Mouse (Mus musculus) liver, postnatal 0 days (tissue): ENCODE data around the gene Edem1. TPM values are rescaled to one million over a fixed set of nuclear protein-coding genes. Genes with fewer than 3 reads are reported as not detected.

Experiments used
- ATAC-seq: fragments of 200-750 bp; cut with Nextera tagmentation; 2 replicates; pipeline ENCODE4 v1.8.0; 2017; ENCODE audit warnings: mild to moderate bottlenecking, moderate library complexity
- DNase-seq: peaks from one replicate; pipeline ENCODE4 v3.0.0-alpha.2; 2016
- H3K27ac ChIP-seq: fragments of 300-500 bp; sonication (generic); 2 replicates; pipeline ENCODE4 v1.5.1; 2014; ENCODE audit warnings: antibody characterized with exemption, moderate library complexity, mild to moderate bottlenecking, low read depth
- H3K27me3 ChIP-seq: fragments of 300-500 bp; sonication (generic); 2 replicates; pipeline ENCODE4 v1.6.1; 2014; ENCODE audit warnings: low read length, control low read depth, mixed read lengths; ENCODE audit not compliant: insufficient read depth
- H3K36me3 ChIP-seq: fragments of 300-500 bp; sonication (generic); replicated peaks from 2 replicates; pipeline ENCODE4 v1.6.1; 2014; ENCODE audit warnings: mild to moderate bottlenecking, control low read depth, low read length, moderate library complexity, mixed read lengths; ENCODE audit not compliant: insufficient read depth
- H3K4me1 ChIP-seq: fragments of 300-500 bp; sonication (generic); 2 replicates; pipeline ENCODE4 v1.6.1; 2014; ENCODE audit warnings: antibody characterized with exemption, mild to moderate bottlenecking, control low read depth; ENCODE audit not compliant: insufficient read depth
- H3K4me2 ChIP-seq: fragments of 300-500 bp; sonication (generic); 2 replicates; pipeline ENCODE4 v1.6.1; 2014; ENCODE audit warnings: low read depth, mild to moderate bottlenecking, low read length, moderate library complexity, mixed read lengths
- H3K4me3 ChIP-seq: fragments of 300-500 bp; sonication (generic); 2 replicates; pipeline ENCODE4 v1.5.1; 2014; ENCODE audit warnings: low read depth, low read length
- H3K9ac ChIP-seq: fragments of 300-500 bp; sonication (generic); replicated peaks from 2 replicates; pipeline ENCODE4 v1.6.1; 2014; ENCODE audit warnings: mild to moderate bottlenecking, moderate library complexity
- H3K9me3 ChIP-seq: fragments of 300-500 bp; sonication (generic); 2 replicates; pipeline ENCODE4 v1.6.1; 2016; ENCODE audit warnings: mild to moderate bottlenecking, control low read depth, low read length, mixed read lengths
- CTCF ChIP-seq: sonication (generic); IDR thresholded peaks from 2 replicates; pipeline ENCODE4 v1.5.1; 2016; ENCODE audit warnings: antibody characterized with exemption, low read depth
- EP300 ChIP-seq: IDR thresholded peaks from 2 replicates; pipeline ENCODE4 v1.6.1; 2016; ENCODE audit warnings: antibody characterized with exemption, low read depth, mild to moderate bottlenecking
- WGBS: fragments of 180-500 bp; shearing (Covaris S2); extraction: QIAGEN DNeasy Blood & Tissue Kit; methylation state at CpG from one replicate; pipeline ENCODE4 v1.1.7; 2014; ENCODE audit not compliant: insufficient replicate concordance; 5-methylcytosine and 5-hydroxymethylcytosine counted together
- polyA plus RNA-seq: library from polyadenylated mRNA; unstranded; fragments of >200 nt; fragmentation: Nextera tagmentation; extraction: Ambion mirVana; gene quantifications from 2 replicates; pipeline ENCODE4 v1.2.1, GENCODE M21; 2015

Gene Edem1
- polyA plus RNA-seq, 1 experiment from 2014 or later: 23.1 TPM

- Histone ChIP-seq H3K9ac (no peak overlapping the region), H3K36me3 (no peaks in the 10 kb centered on the region), H3K9me3 (0 out of 2 replicates have a peak, but pooled peaks cover 3% of the 10 kb centered on the region), H3K27ac (no peak overlapping the region), H3K27me3 (no peaks in the 10 kb centered on the region), H3K4me2 (no peak overlapping the region), H3K4me3 (no peak overlapping the region), H3K4me1 (no peaks in the 10 kb centered on the region)
- 53% methylated on average over 1 of the region's 1 CpGs for WGBS
- ATAC-seq (no peak), DNase-seq (no peak)
- TF ChIP-seq EP300 (no peak), CTCF (no peak)
Observed at GRCm38 (mm10) chr6:108875344-108875743, 46.9 kb downstream of the Edem1 start.

- Histone ChIP-seq H3K9ac (no peak overlapping the region), H3K4me3 (no peak overlapping the region), H3K4me1 (no peaks in the 10 kb centered on the region), H3K27me3 (no peaks in the 10 kb centered on the region), H3K36me3 (no peaks in the 10 kb centered on the region), H3K9me3 (0 out of 2 replicates have a peak, but pooled peaks cover 3% of the 10 kb centered on the region), H3K4me2 (peak overlapping the region; percentile 47; the same call in 1 of the 2 replicates), H3K27ac (no peak overlapping the region)
- DNase-seq (no peak), ATAC-seq (no peak)
- 24% methylated on average over 5 of the region's 5 CpGs for WGBS
- TF ChIP-seq CTCF (no peak), EP300 (no peak)
Observed at GRCm38 (mm10) chr6:108876052-108876451, 47.6 kb downstream of the Edem1 start.

GRCm38 (mm10) chr6:108876486-108876885 is 48.0 kb downstream of the Edem1 start:
- ATAC-seq (no peak), DNase-seq (no peak)
- H3K4me3 ChIP-seq: no peak overlapping the region
- H3K27ac ChIP-seq: no peak overlapping the region
- 0 out of 2 replicates have a peak, but pooled peaks cover 3% of the 10 kb centered on the region for H3K9me3 ChIP-seq
- no peak overlapping the region for H3K4me2 ChIP-seq
- WGBS: 69% methylated on average over 2 of the region's 2 CpGs
- H3K27me3 ChIP-seq: no peaks in the 10 kb centered on the region
- H3K4me1 ChIP-seq: no peaks in the 10 kb centered on the region
- H3K9ac ChIP-seq: no peak overlapping the region
- no peak for TF ChIP-seq CTCF
- TF ChIP-seq EP300: no peak
- no peaks in the 10 kb centered on the region for H3K36me3 ChIP-seq

GRCm38 (mm10) chr6:108880368-108881013 is 52.0 kb downstream of the Edem1 start:
- H3K9me3 ChIP-seq: 0 out of 2 replicates have a peak, but pooled peaks cover 3% of the 10 kb centered on the region
- DNase-seq (no peak), ATAC-seq (no peak)
- no peak overlapping the region for H3K9ac ChIP-seq
- no peak overlapping the region for H3K4me3 ChIP-seq
- H3K36me3 ChIP-seq: no peaks in the 10 kb centered on the region
- TF ChIP-seq EP300: no peak
- no peak for TF ChIP-seq CTCF
- no peaks in the 10 kb centered on the region for H3K4me1 ChIP-seq
- no peak overlapping the region for H3K27ac ChIP-seq
- 45% methylated on average over 4 of the region's 4 CpGs for WGBS
- H3K27me3 ChIP-seq: no peaks in the 10 kb centered on the region
- H3K4me2 ChIP-seq: no peak overlapping the region

GRCm38 (mm10) chr6:108881074-108881473 is 52.6 kb downstream of the Edem1 start:
- Histone ChIP-seq H3K4me3 (no peak overlapping the region), H3K27me3 (no peaks in the 10 kb centered on the region), H3K36me3 (no peaks in the 10 kb centered on the region), H3K4me2 (no peak overlapping the region), H3K27ac (no peak overlapping the region), H3K9ac (no peak overlapping the region), H3K4me1 (no peaks in the 10 kb centered on the region), H3K9me3 (0 out of 2 replicates have a peak, but pooled peaks cover 3% of the 10 kb centered on the region)
- DNase-seq: no peak
- 81% methylated on average over 4 of the region's 4 CpGs for WGBS
- TF ChIP-seq CTCF (peak; percentile 42; the same call in 1 of the 2 replicates), EP300 (no peak)
- ATAC-seq: no peak

- TF ChIP-seq CTCF (no peak), EP300 (no peak)
- H3K9ac ChIP-seq: no peak overlapping the region
- DNase-seq (no peak), ATAC-seq (no peak)
- H3K4me1 ChIP-seq: no peaks in the 10 kb centered on the region
- H3K36me3 ChIP-seq: no peaks in the 10 kb centered on the region
- H3K4me3 ChIP-seq: no peak overlapping the region
- 0 out of 2 replicates have a peak, but pooled peaks cover 3% of the 10 kb centered on the region for H3K9me3 ChIP-seq
- no peak overlapping the region for H3K27ac ChIP-seq
- 72% methylated on average over 2 of the region's 2 CpGs for WGBS
- no peaks in the 10 kb centered on the region for H3K27me3 ChIP-seq
- H3K4me2 ChIP-seq: no peak overlapping the region
Observed at GRCm38 (mm10) chr6:108883826-108884225, 55.4 kb downstream of the Edem1 start.
